Mouse (Mus musculus) embryonic facial prominence, embryonic 11.5 days (tissue): ENCODE data around the gene Gtf3a. TPM values are rescaled to one million over a fixed set of nuclear protein-coding genes. Genes with fewer than 3 reads are reported as not detected.

Experiments used
- ATAC-seq: fragments of 200-750 bp; cut with Nextera tagmentation; replicated peaks from 2 replicates; pipeline ENCODE4 v1.8.0; 2017; ENCODE audit warnings: low read depth; ENCODE audit not compliant: insufficient number of reproducible peaks, low FRiP score, low TSS enrichment
- DNase-seq: peaks from one replicate; pipeline ENCODE4 v3.0.0-alpha.2; 2015; ENCODE audit warnings: low spot score
- H3K27ac ChIP-seq: fragments of 300-500 bp; sonication (generic); replicated peaks from 2 replicates; pipeline ENCODE4 v1.5.1; 2014; ENCODE audit warnings: mild to moderate bottlenecking, low read depth, low read length, control low read depth
- H3K27me3 ChIP-seq: fragments of 300-500 bp; sonication (generic); 2 replicates; pipeline ENCODE4 v1.6.1; 2014; ENCODE audit warnings: mild to moderate bottlenecking, low read length, moderate library complexity, mixed read lengths; ENCODE audit not compliant: control insufficient read depth, insufficient read depth
- H3K36me3 ChIP-seq: fragments of 300-500 bp; sonication (generic); replicated peaks from 2 replicates; pipeline ENCODE4 v1.6.1; 2014; ENCODE audit warnings: low read depth, mild to moderate bottlenecking, low read length, moderate library complexity, mixed read lengths; ENCODE audit not compliant: control insufficient read depth, insufficient read depth
- H3K4me1 ChIP-seq: fragments of 300-500 bp; sonication (generic); 2 replicates; pipeline ENCODE4 v1.6.1; 2014; ENCODE audit warnings: low read length, mixed read lengths; ENCODE audit not compliant: control insufficient read depth, insufficient read depth
- H3K4me2 ChIP-seq: fragments of 300-500 bp; sonication (generic); 2 replicates; pipeline ENCODE4 v1.6.1; 2014; ENCODE audit warnings: low read depth, mild to moderate bottlenecking, control low read depth, low read length, moderate library complexity
- H3K4me3 ChIP-seq: fragments of 300-500 bp; sonication (generic); 2 replicates; pipeline ENCODE4 v1.5.1; 2014; ENCODE audit warnings: low read depth, low read length, control low read depth
- H3K9ac ChIP-seq: fragments of 300-500 bp; sonication (generic); replicated peaks from 2 replicates; pipeline ENCODE4 v1.6.1; 2014; ENCODE audit warnings: mild to moderate bottlenecking, control low read depth, low read length
- H3K9me3 ChIP-seq: fragments of 300-500 bp; sonication (generic); replicated peaks from 2 replicates; pipeline ENCODE4 v1.6.1; 2016; ENCODE audit warnings: mild to moderate bottlenecking, low read length, inconsistent platforms, mixed read lengths; ENCODE audit not compliant: control insufficient read depth
- WGBS: fragments of 180-500 bp; shearing (Covaris S2); extraction: QIAGEN DNeasy Blood & Tissue Kit; methylation state at CpG from one replicate; pipeline ENCODE4 v1.1.7; 2014; 5-methylcytosine and 5-hydroxymethylcytosine counted together
- polyA plus RNA-seq: library from polyadenylated mRNA; unstranded; fragments of >200 nt; fragmentation: Nextera tagmentation; extraction: Ambion mirVana; gene quantifications from 2 replicates; pipeline ENCODE4 v1.2.1, GENCODE M21; 2014

The Gtf3a gene
- polyA plus RNA-seq, 1 experiment from 2014 or later, result 120 TPM

GRCm38 (mm10) chr5:146955651-146956050 is 7.2 kb downstream of the Gtf3a start:
- no peak overlapping the region for H3K9ac ChIP-seq
- 81% methylated on average over 5 of the region's 5 CpGs for WGBS
- no peaks in the 10 kb centered on the region for H3K27me3 ChIP-seq
- no peak overlapping the region for H3K4me2 ChIP-seq
- H3K4me1 ChIP-seq, result no peaks in the 10 kb centered on the region
- ATAC-seq (no peak), DNase-seq (no peak)
- H3K4me3 ChIP-seq, result no peak overlapping the region
- H3K36me3 ChIP-seq, result peaks cover 31% of the 10 kb centered on the region
- no peak overlapping the region for H3K27ac ChIP-seq
- no peaks in the 10 kb centered on the region for H3K9me3 ChIP-seq

- H3K27me3 ChIP-seq, result no peaks in the 10 kb centered on the region
- no peaks in the 10 kb centered on the region for H3K4me1 ChIP-seq
- H3K36me3 ChIP-seq, result peaks cover 31% of the 10 kb centered on the region
- no peak overlapping the region for H3K4me2 ChIP-seq
- H3K4me3 ChIP-seq, result no peak overlapping the region
- H3K9me3 ChIP-seq, result no peaks in the 10 kb centered on the region
- H3K27ac ChIP-seq, result no peak overlapping the region
- H3K9ac ChIP-seq, result no peak overlapping the region
- no peak for ATAC-seq
- DNase-seq, result no peak
- WGBS, result 91% methylated on average over 18 of the region's 18 CpGs
Measured at GRCm38 (mm10) chr5:146956678-146957077, 8.2 kb downstream of the Gtf3a start.

DNA sequence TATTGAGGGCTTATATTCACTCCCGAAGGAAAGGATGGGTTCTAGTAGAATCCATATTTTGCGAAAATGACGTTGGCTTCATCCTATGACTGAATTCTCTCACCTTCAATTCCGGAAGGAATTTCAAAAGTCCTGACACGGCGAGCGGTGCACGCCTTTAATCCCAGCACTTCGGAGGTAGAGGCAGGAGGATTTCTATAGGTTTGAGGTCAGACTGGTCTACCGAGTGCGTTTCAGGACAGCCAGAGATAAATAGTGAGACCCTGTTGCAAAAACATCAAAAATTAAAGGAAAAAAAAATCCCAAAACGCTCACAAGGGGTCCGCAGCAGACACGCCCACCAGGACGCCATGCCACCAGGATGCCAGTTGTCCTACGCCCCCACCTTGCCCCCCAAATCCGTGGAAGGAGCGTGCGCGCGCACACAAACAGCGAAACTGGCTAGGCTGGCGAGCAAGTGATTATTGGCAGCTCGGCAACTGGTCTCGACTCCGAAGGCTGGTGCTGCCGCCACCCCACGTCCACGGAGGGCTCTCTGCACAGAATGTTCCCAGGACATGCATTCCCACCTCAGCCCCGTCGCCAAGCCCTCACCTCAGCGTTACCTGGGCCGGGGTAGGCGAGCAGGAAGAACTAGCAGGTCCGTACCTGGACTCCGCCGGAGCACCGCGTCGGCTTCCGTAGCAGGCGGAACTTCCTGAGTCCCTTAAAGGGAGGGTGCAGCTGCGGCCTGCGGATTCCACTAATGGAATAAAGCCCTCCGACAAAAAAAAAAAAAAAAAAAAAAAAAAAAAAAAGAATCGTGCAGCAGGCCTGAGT is 14.9 kb downstream of the Gtf3a start, which contains the start of gene Mtif3:
Gene Mtif3 (minus strand): TSS at position 683 of the 819 bp plus-strand sequence.
- no peak within 1 kb of the TSS for H3K27ac ChIP-seq
- WGBS, result 2% methylated on average over 46 of the region's 46 CpGs

DNA sequence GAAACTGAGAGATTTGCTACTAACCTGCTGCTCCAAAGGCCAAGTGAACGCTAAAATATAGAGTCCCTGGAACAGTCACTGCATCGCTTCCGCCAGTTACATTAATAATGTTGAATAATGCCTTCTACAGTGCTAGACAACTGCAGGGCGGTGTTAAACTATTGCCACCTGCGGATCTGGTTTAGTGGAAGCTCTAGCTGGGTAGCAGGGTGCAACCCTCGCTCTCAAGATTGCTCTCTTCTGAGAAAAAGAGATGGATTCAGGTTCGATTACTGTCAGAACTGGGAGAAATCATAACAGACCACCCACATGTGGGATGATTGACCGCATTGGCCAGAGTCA is 15.5 kb downstream of the Gtf3a start:
- 54% methylated on average over 8 of the region's 8 CpGs for WGBS
- Histone ChIP-seq H3K27ac (no peak overlapping the region), H3K4me1 (no peaks in the 10 kb centered on the region; the same call in 1 of the 2 replicates), H3K9me3 (no peaks in the 10 kb centered on the region), H3K4me2 (peak overlapping the region; percentile 35), H3K27me3 (no peaks in the 10 kb centered on the region), H3K9ac (peak overlapping the region; percentile 51), H3K4me3 (peak overlapping the region; percentile 84), H3K36me3 (peaks cover 2% of the 10 kb centered on the region)
- ATAC-seq (no peak), DNase-seq (no peak)

More for the DNA sequence above, 14.9 kb downstream of the Gtf3a start, which contains the start of gene Mtif3:
- Histone ChIP-seq H3K27me3 (no peaks in the 10 kb centered on the region), H3K9me3 (no peaks in the 10 kb centered on the region), H3K4me3 (peak within 1 kb of the TSS; percentile 84), H3K4me1 (no peaks in the 10 kb centered on the region; the same call in 1 of the 2 replicates), H3K4me2 (peak within 1 kb of the TSS; percentile 39), H3K36me3 (peaks cover 3% of the 10 kb centered on the region), H3K9ac (peak within 1 kb of the TSS; percentile 82)
- peak; percentile 70; the same call in 1 of the 2 replicates for ATAC-seq
- DNase-seq, result peak; percentile 91

- no peak for DNase-seq
- 55% methylated on average over 13 of the region's 13 CpGs for WGBS
- no peak overlapping the region for H3K27ac ChIP-seq
Measured at GRCm38 (mm10) chr5:146968695-146969393, 20.4 kb downstream of the Gtf3a start.

GRCm38 (mm10) chr5:146971776-146972561 is 23.5 kb downstream of the Gtf3a start:
- no peak overlapping the region for H3K27ac ChIP-seq
- H3K4me2 ChIP-seq, result no peak overlapping the region
- no peaks in the 10 kb centered on the region for H3K27me3 ChIP-seq
- H3K4me3 ChIP-seq, result no peak overlapping the region
- 77% methylated on average over 10 of the region's 10 CpGs for WGBS
- H3K36me3 ChIP-seq, result no peaks in the 10 kb centered on the region
- no peaks in the 10 kb centered on the region for H3K9me3 ChIP-seq
- H3K9ac ChIP-seq, result no peak overlapping the region
- DNase-seq (no peak), ATAC-seq (no peak)
- no peaks in the 10 kb centered on the region for H3K4me1 ChIP-seq

More at GRCm38 (mm10) chr5:146968695-146969393, 20.4 kb downstream of the Gtf3a start:
- Histone ChIP-seq H3K4me2 (no peak overlapping the region), H3K4me3 (no peak overlapping the region), H3K9ac (no peak overlapping the region), H3K4me1 (no peaks in the 10 kb centered on the region), H3K9me3 (no peaks in the 10 kb centered on the region), H3K36me3 (no peaks in the 10 kb centered on the region), H3K27me3 (no peaks in the 10 kb centered on the region)
- no peak; the same call in 1 of the 2 replicates for ATAC-seq

GRCm38 (mm10) chr5:146973353-146973752 is 24.9 kb downstream of the Gtf3a start:
- Histone ChIP-seq H3K27me3 (no peaks in the 10 kb centered on the region), H3K4me2 (no peak overlapping the region), H3K27ac (no peak overlapping the region), H3K4me1 (no peaks in the 10 kb centered on the region), H3K9me3 (no peaks in the 10 kb centered on the region), H3K4me3 (no peak overlapping the region), H3K9ac (no peak overlapping the region), H3K36me3 (no peaks in the 10 kb centered on the region)
- no peak for DNase-seq
- 90% methylated on average over 9 of the region's 9 CpGs for WGBS
- no peak for ATAC-seq
